Mouse (Mus musculus): ENCODE results near the gene St6galnac1. TPM values are rescaled to one million over a fixed set of nuclear protein-coding genes. Genes with fewer than 3 reads are reported as not detected.
"Not testable (repeated sequence)": the region's sequence is repeated elsewhere in the genome, so short reads cannot be mapped to it uniquely, and the experiment has no call there.

Gene St6galnac1
- polyA plus RNA-seq, 1 experiment from 2014 or later: not detected

GRCm38 (mm10) chr11:116782737-116783145 lies 7.4 kb upstream of the St6galnac1 start:
- Histone ChIP-seq H3K27me3 (replicated peaks; ENCODE audit: control insufficient read depth, insufficient read depth, low read length) (no peaks in the 10 kb centered on the region), H3K4me2 (ENCODE audit: low read length) (no peak overlapping the region), H3K36me3 (ENCODE audit: control insufficient read depth, insufficient read depth) (no peaks in the 10 kb centered on the region), H3K27ac (ENCODE audit: low read length) (no peak overlapping the region), H3K4me1 (replicated peaks; ENCODE audit: control insufficient read depth, insufficient read depth, low read length) (no peaks in the 10 kb centered on the region), H3K4me3 (replicated peaks; ENCODE audit: low read length) (no peak overlapping the region), H3K9ac (replicated peaks; ENCODE audit: low read depth, low read length) (no peak overlapping the region), H3K9me3 (ENCODE audit: control insufficient read depth, low read length) (no peaks in the 10 kb centered on the region)
- ATAC-seq: no peak
- 76% methylated on average over 9 of the region's 9 CpGs for WGBS

DNA sequence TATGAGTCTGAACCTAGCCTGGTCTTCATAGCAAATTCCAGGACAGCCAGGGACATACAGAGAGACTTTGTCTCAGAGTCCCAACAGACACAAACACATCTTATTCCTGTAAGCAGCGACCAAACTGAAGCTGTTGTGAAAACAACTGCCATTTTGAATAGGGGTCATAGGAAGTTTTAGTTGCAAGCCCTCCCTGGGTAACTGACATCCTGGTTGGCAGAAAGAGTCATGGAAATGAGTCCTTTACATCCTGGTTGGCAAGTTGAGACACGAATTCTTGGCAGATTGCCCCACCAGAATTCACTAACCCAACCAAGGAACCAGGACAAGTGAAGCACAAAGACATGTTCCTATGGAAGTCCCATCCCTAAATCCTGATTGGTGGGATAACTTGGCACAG lies 2.1 kb downstream of the St6galnac1 start:
- no peak overlapping the region for H3K4me2 ChIP-seq (ENCODE audit: low read length)
- no peaks in the 10 kb centered on the region for H3K27me3 ChIP-seq (replicated peaks; ENCODE audit: control insufficient read depth, insufficient read depth, low read length)
- H3K4me1 ChIP-seq (replicated peaks; ENCODE audit: control insufficient read depth, insufficient read depth, low read length): no peaks in the 10 kb centered on the region
- no peak overlapping the region for H3K4me3 ChIP-seq (replicated peaks; ENCODE audit: low read length)
- H3K9me3 ChIP-seq (ENCODE audit: control insufficient read depth, low read length): no peaks in the 10 kb centered on the region
- H3K36me3 ChIP-seq (ENCODE audit: control insufficient read depth, insufficient read depth): no peaks in the 10 kb centered on the region
- WGBS: 52% methylated on average over 2 of the region's 2 CpGs
- ATAC-seq: no peak
- no peak overlapping the region for H3K9ac ChIP-seq (replicated peaks; ENCODE audit: low read depth, low read length)
- no peak overlapping the region for H3K27ac ChIP-seq (ENCODE audit: low read length)

DNA sequence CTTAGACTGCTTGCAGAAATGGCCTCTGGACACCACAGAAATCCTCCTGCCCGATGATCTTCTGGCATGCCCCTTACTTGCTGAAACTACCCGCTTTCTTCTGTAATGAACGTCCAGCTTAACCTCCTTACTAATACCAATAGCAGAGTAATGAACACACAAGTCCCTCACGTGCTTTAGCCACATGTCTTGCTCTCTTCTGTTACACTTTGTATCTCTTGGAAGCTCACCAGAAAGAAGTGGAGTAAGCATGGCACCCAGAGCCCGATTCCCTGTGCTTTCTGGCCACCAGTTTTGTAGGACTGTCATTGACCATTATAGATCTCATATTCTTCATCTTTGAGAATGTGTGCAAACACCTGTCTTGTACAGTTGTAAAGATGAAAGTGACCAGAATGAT lies 5.4 kb downstream of the St6galnac1 start:
- no peak for ATAC-seq
- Histone ChIP-seq H3K9ac (replicated peaks; ENCODE audit: low read depth, low read length) (no peak overlapping the region), H3K4me2 (ENCODE audit: low read length) (no peak overlapping the region), H3K4me1 (replicated peaks; ENCODE audit: control insufficient read depth, insufficient read depth, low read length) (no peaks in the 10 kb centered on the region), H3K27ac (ENCODE audit: low read length) (no peak overlapping the region), H3K4me3 (replicated peaks; ENCODE audit: low read length) (no peak overlapping the region), H3K36me3 (ENCODE audit: control insufficient read depth, insufficient read depth) (no peaks in the 10 kb centered on the region), H3K27me3 (replicated peaks; ENCODE audit: control insufficient read depth, insufficient read depth, low read length) (no peaks in the 10 kb centered on the region), H3K9me3 (ENCODE audit: control insufficient read depth, low read length) (no peaks in the 10 kb centered on the region)
- WGBS: 86% methylated on average over 5 of the region's 5 CpGs

DNA sequence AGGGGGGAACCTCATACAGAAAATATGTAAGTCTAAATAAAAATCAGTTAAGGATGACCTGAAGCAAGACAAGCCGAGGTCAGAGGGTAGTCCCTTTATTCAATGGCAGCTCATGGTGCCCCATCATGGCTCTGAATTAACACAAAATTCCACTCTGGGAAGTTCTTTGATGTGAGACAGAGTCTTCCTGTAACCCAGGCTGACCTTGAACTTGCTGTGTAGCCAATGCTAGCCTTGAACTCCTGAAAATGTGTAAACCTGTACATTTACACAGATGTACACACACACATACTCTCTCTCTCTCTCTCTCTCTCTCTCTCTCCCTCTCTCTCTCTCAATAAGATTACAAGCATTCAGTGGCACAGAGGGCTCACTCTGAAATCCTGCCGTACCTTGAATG lies 10.4 kb downstream of the St6galnac1 start:
- no peak overlapping the region for H3K27ac ChIP-seq (ENCODE audit: low read length)
- H3K9ac ChIP-seq (replicated peaks; ENCODE audit: low read depth, low read length): no peak overlapping the region
- H3K9me3 ChIP-seq (ENCODE audit: control insufficient read depth, low read length): no peaks in the 10 kb centered on the region
- H3K36me3 ChIP-seq (ENCODE audit: control insufficient read depth, insufficient read depth): no peaks in the 10 kb centered on the region
- H3K4me2 ChIP-seq (ENCODE audit: low read length): no peak overlapping the region
- ATAC-seq: no peak
- H3K4me1 ChIP-seq (replicated peaks; ENCODE audit: control insufficient read depth, insufficient read depth, low read length): no peaks in the 10 kb centered on the region
- no peaks in the 10 kb centered on the region for H3K27me3 ChIP-seq (replicated peaks; ENCODE audit: control insufficient read depth, insufficient read depth, low read length)
- 78% methylated on average over 2 of the region's 2 CpGs for WGBS
- H3K4me3 ChIP-seq (replicated peaks; ENCODE audit: low read length): no peak overlapping the region

DNA sequence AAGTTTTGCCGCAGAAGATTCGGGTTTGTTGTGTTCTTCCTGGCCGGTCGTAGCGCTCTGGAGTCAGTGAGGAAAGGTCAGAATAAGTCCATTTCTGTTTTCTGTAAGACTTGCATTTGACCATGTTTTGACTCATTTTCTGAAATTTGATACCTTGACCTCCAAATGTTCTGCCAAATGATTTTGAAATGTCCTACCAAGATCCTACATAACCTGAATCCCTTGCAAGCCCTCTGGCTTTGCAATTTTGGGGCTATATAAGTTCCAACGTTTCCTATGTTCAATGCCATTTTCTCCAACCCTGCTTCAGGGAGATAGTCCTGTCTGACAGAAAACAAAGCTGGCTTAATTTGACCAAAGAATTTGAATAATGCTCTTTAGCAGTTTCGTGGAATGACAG lies 11.0 kb downstream of the St6galnac1 start:
- no peaks in the 10 kb centered on the region for H3K27me3 ChIP-seq (replicated peaks; ENCODE audit: control insufficient read depth, insufficient read depth, low read length)
- H3K9ac ChIP-seq (replicated peaks; ENCODE audit: low read depth, low read length): no peak overlapping the region
- no peak overlapping the region for H3K4me3 ChIP-seq (replicated peaks; ENCODE audit: low read length)
- no peak overlapping the region for H3K4me2 ChIP-seq (ENCODE audit: low read length)
- WGBS: 90% methylated on average over 7 of the region's 7 CpGs
- H3K9me3 ChIP-seq (ENCODE audit: control insufficient read depth, low read length): no peaks in the 10 kb centered on the region
- H3K36me3 ChIP-seq (ENCODE audit: control insufficient read depth, insufficient read depth): no peaks in the 10 kb centered on the region
- no peak overlapping the region for H3K27ac ChIP-seq (ENCODE audit: low read length)
- no peaks in the 10 kb centered on the region for H3K4me1 ChIP-seq (replicated peaks; ENCODE audit: control insufficient read depth, insufficient read depth, low read length)
- ATAC-seq: no peak

- 83% methylated on average over 4 of the region's 4 CpGs for WGBS
- no peak overlapping the region for H3K4me3 ChIP-seq (replicated peaks; ENCODE audit: low read length)
- ATAC-seq: no peak
These were observed 20.1 kb downstream of the St6galnac1 start for GRCm38 (mm10) chr11:116755191-116755590.

DNA sequence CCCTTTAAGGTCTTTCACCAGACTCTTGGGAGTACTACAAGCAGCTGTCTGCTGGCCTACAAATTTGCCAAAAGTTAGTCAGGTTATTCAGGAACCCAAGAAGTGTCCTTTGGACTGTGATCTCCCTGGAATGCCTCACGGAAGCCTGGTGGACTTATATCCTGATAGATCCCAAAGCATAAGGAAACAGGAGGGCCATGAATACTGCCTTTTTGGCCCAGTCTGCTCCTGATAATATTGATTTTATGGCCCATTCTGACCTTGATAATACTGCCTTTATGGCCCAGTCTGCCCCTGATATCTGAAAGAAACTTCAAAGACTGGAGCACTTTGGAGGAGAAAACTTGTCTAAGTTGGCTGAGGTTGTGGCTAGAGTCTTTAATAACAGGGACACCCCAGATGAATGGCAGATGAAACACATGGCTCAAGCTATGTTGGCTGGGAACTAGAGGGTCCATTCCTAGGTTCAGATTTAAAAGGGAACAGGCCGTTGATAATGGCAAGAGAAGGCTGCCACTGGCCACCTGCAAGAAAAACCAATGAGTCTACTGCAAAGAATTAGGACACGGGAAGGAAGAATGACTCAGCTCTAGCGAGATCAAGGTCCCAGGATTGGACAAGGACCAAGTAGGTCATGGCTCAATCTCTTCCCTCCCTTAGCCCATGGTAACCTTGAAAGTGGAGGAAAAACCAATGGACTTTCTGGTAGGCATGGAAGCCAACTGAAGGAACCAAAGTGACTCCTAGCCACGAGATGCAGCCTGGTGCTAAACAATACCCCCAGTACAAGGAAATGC lies 21.4 kb downstream of the St6galnac1 start:
- Histone ChIP-seq H3K4me2 (ENCODE audit: low read length) (no peak overlapping the region), H3K9me3 (ENCODE audit: control insufficient read depth, low read length) (no peaks in the 10 kb centered on the region), H3K4me3 (replicated peaks; ENCODE audit: low read length) (no peak overlapping the region), H3K27me3 (replicated peaks; ENCODE audit: control insufficient read depth, insufficient read depth, low read length) (no peaks in the 10 kb centered on the region), H3K4me1 (replicated peaks; ENCODE audit: control insufficient read depth, insufficient read depth, low read length) (no peaks in the 10 kb centered on the region), H3K36me3 (ENCODE audit: control insufficient read depth, insufficient read depth) (no peaks in the 10 kb centered on the region), H3K9ac (replicated peaks; ENCODE audit: low read depth, low read length) (no peak overlapping the region), H3K27ac (ENCODE audit: low read length) (no peak overlapping the region)
- no peak for ATAC-seq
- WGBS: 81% methylated on average over 5 of the region's 5 CpGs

More at GRCm38 (mm10) chr11:116755191-116755590, 20.1 kb downstream of the St6galnac1 start:
- no peak overlapping the region for H3K27ac ChIP-seq (ENCODE audit: low read length)
- no peaks in the 10 kb centered on the region for H3K4me1 ChIP-seq (replicated peaks; ENCODE audit: control insufficient read depth, insufficient read depth, low read length)
- no peaks in the 10 kb centered on the region for H3K9me3 ChIP-seq (ENCODE audit: control insufficient read depth, low read length)
- no peaks in the 10 kb centered on the region for H3K27me3 ChIP-seq (replicated peaks; ENCODE audit: control insufficient read depth, insufficient read depth, low read length)
- no peak overlapping the region for H3K9ac ChIP-seq (replicated peaks; ENCODE audit: low read depth, low read length)
- no peak overlapping the region for H3K4me2 ChIP-seq (ENCODE audit: low read length)
- H3K36me3 ChIP-seq (ENCODE audit: control insufficient read depth, insufficient read depth): no peaks in the 10 kb centered on the region

- no peak for ATAC-seq
- 81% methylated on average over 8 of the region's 8 CpGs for WGBS
- H3K9me3 ChIP-seq (ENCODE audit: control insufficient read depth, low read length): no peaks in the 10 kb centered on the region
- H3K4me2 ChIP-seq (ENCODE audit: low read length): no peak overlapping the region
- no peaks in the 10 kb centered on the region for H3K27me3 ChIP-seq (replicated peaks; ENCODE audit: control insufficient read depth, insufficient read depth, low read length)
- no peak overlapping the region for H3K27ac ChIP-seq (ENCODE audit: low read length)
- no peak overlapping the region for H3K4me3 ChIP-seq (replicated peaks; ENCODE audit: low read length)
- H3K4me1 ChIP-seq (replicated peaks; ENCODE audit: control insufficient read depth, insufficient read depth, low read length): no peaks in the 10 kb centered on the region
- no peak overlapping the region for H3K9ac ChIP-seq (replicated peaks; ENCODE audit: low read depth, low read length)
- no peaks in the 10 kb centered on the region for H3K36me3 ChIP-seq (ENCODE audit: control insufficient read depth, insufficient read depth)
These were observed 25.6 kb downstream of the St6galnac1 start for GRCm38 (mm10) chr11:116749733-116750132.

DNA sequence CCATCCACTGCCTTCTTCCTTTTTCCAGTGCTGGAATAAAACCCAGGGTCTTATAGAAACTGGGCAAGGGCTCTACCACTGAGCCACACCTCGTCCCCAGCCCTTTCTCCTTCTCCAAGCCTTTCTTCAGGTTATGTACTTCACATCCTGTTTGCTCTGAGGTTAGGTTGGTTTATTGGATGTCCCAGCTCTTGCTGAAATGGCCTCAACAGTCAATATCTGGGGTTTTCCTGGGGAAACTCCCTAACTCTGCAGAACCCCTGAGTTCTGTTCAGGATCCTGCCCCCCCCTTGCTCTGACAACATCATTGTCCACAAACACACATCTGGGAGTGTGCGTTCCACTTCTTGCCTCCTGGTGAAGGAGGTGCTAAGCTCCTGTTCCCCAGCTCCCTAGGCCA lies 26.6 kb downstream of the St6galnac1 start:
- not testable (repeated sequence) for ATAC-seq; H3K4me1 ChIP-seq (replicated peaks; ENCODE audit: control insufficient read depth, insufficient read depth, low read length); H3K9ac ChIP-seq (replicated peaks; ENCODE audit: low read depth, low read length); H3K36me3 ChIP-seq (ENCODE audit: control insufficient read depth, insufficient read depth); H3K4me3 ChIP-seq (replicated peaks; ENCODE audit: low read length); H3K9me3 ChIP-seq (ENCODE audit: control insufficient read depth, low read length); H3K27ac ChIP-seq (ENCODE audit: low read length); H3K27me3 ChIP-seq (replicated peaks; ENCODE audit: control insufficient read depth, insufficient read depth, low read length); H3K4me2 ChIP-seq (ENCODE audit: low read length)
- WGBS: 77% methylated on average over 2 of the region's 2 CpGs

GRCm38 (mm10) chr11:116746822-116747221 lies 28.5 kb downstream of the St6galnac1 start:
- not testable (repeated sequence) for H3K4me2 ChIP-seq (ENCODE audit: low read length); ATAC-seq; H3K4me3 ChIP-seq (replicated peaks; ENCODE audit: low read length); H3K27ac ChIP-seq (ENCODE audit: low read length); H3K4me1 ChIP-seq (replicated peaks; ENCODE audit: control insufficient read depth, insufficient read depth, low read length); H3K9ac ChIP-seq (replicated peaks; ENCODE audit: low read depth, low read length); H3K27me3 ChIP-seq (replicated peaks; ENCODE audit: control insufficient read depth, insufficient read depth, low read length); H3K36me3 ChIP-seq (ENCODE audit: control insufficient read depth, insufficient read depth); H3K9me3 ChIP-seq (ENCODE audit: control insufficient read depth, low read length)
- WGBS: 90% methylated on average over 3 of the region's 3 CpGs

Data from forebrain, embryonic 16.5 days (tissue).